Comparison of ENCODE assay signal across 26 mouse cellular contexts in the genomic region with DNA sequence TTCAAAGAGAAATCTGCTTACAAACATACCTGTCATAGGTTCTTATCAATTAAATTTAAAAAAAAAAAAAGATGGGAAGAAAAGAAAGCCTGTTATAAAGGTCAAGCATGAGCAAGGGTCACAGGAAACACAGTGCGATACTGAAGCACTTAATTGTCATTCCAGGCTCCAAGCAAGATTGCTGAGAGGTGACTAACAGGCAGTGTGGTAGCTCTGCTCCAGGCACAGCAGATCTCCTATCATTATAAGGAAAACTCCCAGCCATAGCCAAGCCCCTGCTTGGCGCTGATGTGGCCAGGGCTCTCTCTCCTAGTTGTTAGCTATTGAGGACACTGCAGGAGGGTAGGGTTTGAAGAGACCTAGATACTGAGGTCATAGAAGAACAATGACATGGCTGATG. TPM values are rescaled to one million over a fixed set of nuclear protein-coding genes. Genes with fewer than 3 reads are reported as not detected.
DNase-seq lines count a peak whose midpoint lies in the region; ATAC-seq and TF ChIP-seq lines count a peak whose summit lies in the region.
"Had no signal": no experiment of that assay in that cellular context is flagged by ENCODE, and none has a peak within 500 bp of the region (broad histone marks: within the 10 kb centered on the region; RNA-seq: fewer than 3 reads in every experiment).

No protein-coding gene starts in this region.

- H3K27ac ChIP-seq in heart, adult 2 months = peak overlapping the region; percentile 12; the same call in 1 of the 2 replicates
- peak overlapping the region; percentile 94 for H3K27ac ChIP-seq in liver, adult 2 months (replicated peaks; ENCODE audit: insufficient read depth, low read depth, low read length)
- no peak overlapping the region for H3K27ac ChIP-seq in liver, embryonic 11.5 days (ENCODE audit: low read depth, low read length)
- 0 out of 2 replicates have a peak overlapping the region, but pooled peaks have one; percentile 0 for H3K27ac ChIP-seq in brown adipose tissue, adult 24 weeks (replicated peaks; ENCODE audit: low read depth, low read length)
- no peak overlapping the region for H3K27ac ChIP-seq in stomach, postnatal 0 days (replicated peaks)
- H3K27ac ChIP-seq: embryonic facial prominence, embryonic 15.5 days; forebrain, embryonic 15.5 days; macrophage; neural tube, embryonic 13.5 days had no signal

- no peaks in the 10 kb centered on the region for H3K9me3 ChIP-seq in liver, embryonic 11.5 days (ENCODE audit: control insufficient read depth, low read length)
- H3K9me3 ChIP-seq in stomach, postnatal 0 days (ENCODE audit: control insufficient read depth, low read length) = no peaks in the 10 kb centered on the region
- H3K9me3 ChIP-seq: embryonic facial prominence, embryonic 15.5 days; forebrain, embryonic 15.5 days; neural tube, embryonic 13.5 days had no signal

- peaks cover 3% of the 10 kb centered on the region; the same call in 1 of the 2 replicates for H3K36me3 ChIP-seq in heart, adult 2 months (ENCODE audit: control insufficient read depth, insufficient read depth, low read length)
- no peaks in the 10 kb centered on the region for H3K36me3 ChIP-seq in liver, adult 2 months (ENCODE audit: control insufficient read depth, insufficient read depth, low read length)
- H3K36me3 ChIP-seq in liver, embryonic 11.5 days (ENCODE audit: control insufficient read depth, insufficient read depth, low read length) = no peaks in the 10 kb centered on the region
- H3K36me3 ChIP-seq in stomach, postnatal 0 days (ENCODE audit: control insufficient read depth, insufficient read depth, low read length) = no peaks in the 10 kb centered on the region
- H3K36me3 ChIP-seq: embryonic facial prominence, embryonic 15.5 days; forebrain, embryonic 15.5 days; neural tube, embryonic 13.5 days had no signal

- H3K79me2 ChIP-seq in heart, adult 2 months (replicated peaks; ENCODE audit: control insufficient read depth, insufficient read depth, low read length) = no peaks in the 10 kb centered on the region
- H3K79me2 ChIP-seq in liver, adult 2 months (ENCODE audit: control insufficient read depth, insufficient read depth, low read length) = peaks cover 12% of the 10 kb centered on the region; the same call in 1 of the 2 replicates

- no peak for ATAC-seq in liver, embryonic 11.5 days (replicated peaks; ENCODE audit: low FRiP score)
- ATAC-seq in stomach, postnatal 0 days (ENCODE audit: low FRiP score, low TSS enrichment) = peak; percentile 63; the same call in 1 of the 2 replicates
- ATAC-seq in erythroid progenitor cell, adult 5-6 weeks (replicated peaks; ENCODE audit: low FRiP score, poor library complexity, severe bottlenecking) = no peak
- ATAC-seq: CD4-positive, CD25-positive, alpha-beta regulatory T cell, adult 4 months; forebrain, embryonic 15.5 days; hindbrain, embryonic 16.5 days; midbrain, embryonic 16.5 days had no signal

- DNase-seq in heart, adult 2 months = no peak
- no peak for DNase-seq in heart, postnatal 14 days
- no peak for DNase-seq in liver, adult 2 months (ENCODE audit: extremely low read depth, low read depth, low spot score)
- no peak for DNase-seq in liver, embryonic 11.5 days (ENCODE audit: low spot score)
- DNase-seq in stomach, postnatal 0 days (ENCODE audit: low spot score) = no peak
- DNase-seq: cerebellum, adult 11 months; cerebellum, adult 9-11 months; kidney, adult 11 months; kidney, postnatal 4 days; thymus, adult 18-20 months; thymus, postnatal 4 days had no signal

- WGBS in heart, adult 2 months = 10% methylated on average over 2 of the region's 2 CpGs
- WGBS in liver, adult 2 months = 9% methylated on average over 2 of the region's 2 CpGs
- 65% methylated on average over 2 of the region's 2 CpGs for WGBS in liver, embryonic 11.5 days
- 61% methylated on average over 2 of the region's 2 CpGs for WGBS in stomach, postnatal 0 days

- intact Hi-C loops in heart, adult 2 months (cut with DNase I) = loop anchor here (5.0 kb wide), 1 partner anchor 40 kb away; a partner anchor contains a TSS
- intact Hi-C loops in heart, postnatal 14 days (cut with DNase I) = no loop called here

- no peak for TF ChIP-seq POLR2A in heart, adult 2 months (IDR thresholded peaks at IDR 0.05; ENCODE audit: insufficient read depth, low read depth, low read length)
- no peak for TF ChIP-seq POLR2A in liver, adult 2 months (IDR thresholded peaks at IDR 0.05; ENCODE audit: extremely low read depth, insufficient read depth, low read length)

- H3K27me3 ChIP-seq in heart, adult 2 months (ENCODE audit: control insufficient read depth, insufficient read depth, low read length) = no peaks in the 10 kb centered on the region
- no peaks in the 10 kb centered on the region for H3K27me3 ChIP-seq in liver, adult 2 months (ENCODE audit: control insufficient read depth, insufficient read depth, low read length)
- H3K27me3 ChIP-seq in liver, embryonic 11.5 days (replicated peaks; ENCODE audit: control insufficient read depth, insufficient read depth, low read length) = no peaks in the 10 kb centered on the region
- no peaks in the 10 kb centered on the region for H3K27me3 ChIP-seq in stomach, postnatal 0 days (ENCODE audit: control insufficient read depth, insufficient read depth, low read length)
- H3K27me3 ChIP-seq: embryonic facial prominence, embryonic 15.5 days; forebrain, embryonic 15.5 days; neural tube, embryonic 13.5 days had no signal

- no peak for TF ChIP-seq CTCF in heart, adult 2 months (IDR thresholded peaks at IDR 0.05)
- TF ChIP-seq CTCF in liver, adult 2 months (IDR thresholded peaks at IDR 0.05; ENCODE audit: low read depth, low read length) = no peak
- no peak for TF ChIP-seq CTCF in stomach, postnatal 0 days (IDR thresholded peaks at IDR 0.05; ENCODE audit: low read depth)

- H3K9ac ChIP-seq in heart, adult 2 months (ENCODE audit: low read depth, low read length) = no peak overlapping the region
- peak overlapping the region; percentile 73 for H3K9ac ChIP-seq in liver, adult 2 months (ENCODE audit: low read depth, low read length)
- no peak overlapping the region for H3K9ac ChIP-seq in liver, embryonic 11.5 days (ENCODE audit: low read depth, low read length)
- H3K9ac ChIP-seq in stomach, postnatal 0 days (ENCODE audit: low read length) = no peak overlapping the region
- H3K9ac ChIP-seq: embryonic facial prominence, embryonic 15.5 days; forebrain, embryonic 15.5 days; neural tube, embryonic 13.5 days had no signal

- H3K4me1 ChIP-seq in heart, adult 2 months (ENCODE audit: control insufficient read depth, insufficient read depth, low read length) = peaks cover 2% of the 10 kb centered on the region; the same call in 1 of the 2 replicates
- H3K4me1 ChIP-seq in liver, adult 2 months (ENCODE audit: control insufficient read depth, insufficient read depth, low read length) = peaks cover 5% of the 10 kb centered on the region; the same call in 1 of the 2 replicates
- H3K4me1 ChIP-seq in liver, embryonic 11.5 days (replicated peaks; ENCODE audit: control insufficient read depth, insufficient read depth, low read length) = no peaks in the 10 kb centered on the region
- H3K4me1 ChIP-seq in brown adipose tissue, adult 24 weeks (ENCODE audit: control insufficient read depth, insufficient read depth, insufficient read length, low read length) = 0 out of 2 replicates have a peak, but pooled peaks cover 2% of the 10 kb centered on the region
- no peaks in the 10 kb centered on the region for H3K4me1 ChIP-seq in stomach, postnatal 0 days (replicated peaks; ENCODE audit: control insufficient read depth, insufficient read depth)
- H3K4me1 ChIP-seq: embryonic facial prominence, embryonic 15.5 days; forebrain, embryonic 15.5 days; neural tube, embryonic 13.5 days had no signal

- H3K4me2 ChIP-seq in liver, embryonic 11.5 days = no peak overlapping the region
- no peak overlapping the region for H3K4me2 ChIP-seq in stomach, postnatal 0 days (replicated peaks; ENCODE audit: low read depth)
- H3K4me2 ChIP-seq: embryonic facial prominence, embryonic 15.5 days; forebrain, embryonic 15.5 days; neural tube, embryonic 13.5 days had no signal

- TF ChIP-seq EP300 in heart, adult 2 months (IDR thresholded peaks at IDR 0.05; ENCODE audit: insufficient read depth, low read depth, low read length) = no peak
- no peak for TF ChIP-seq EP300 in stomach, postnatal 0 days (optimal IDR thresholded peaks at IDR 0.05)

- H3K4me3 ChIP-seq in heart, adult 2 months = no peak overlapping the region
- peak overlapping the region; percentile 61 for H3K4me3 ChIP-seq in liver, adult 2 months (ENCODE audit: insufficient read depth, low read depth, low read length)
- H3K4me3 ChIP-seq in liver, embryonic 11.5 days (ENCODE audit: low read depth, low read length) = no peak overlapping the region
- no peak overlapping the region for H3K4me3 ChIP-seq in brown adipose tissue, adult 24 weeks (ENCODE audit: insufficient read depth, low read depth, low read length)
- no peak overlapping the region for H3K4me3 ChIP-seq in stomach, postnatal 0 days (ENCODE audit: low read depth, low read length)
- H3K4me3 ChIP-seq: embryonic facial prominence, embryonic 15.5 days; forebrain, embryonic 15.5 days; myocyte; neural tube, embryonic 13.5 days had no signal

RNA-seq across cellular contexts. Expression of a gene that starts 38.2 kb away (rescaled TPM):
- under 1 TPM; 0.14 to 0.16 TPM for total RNA-seq in heart, adult 2 months (2021)
- polyA plus RNA-seq in heart, adult 2 months (2012; rRNA removed) = 0.14 and 0.23 TPM in 2 replicates
- under 1 TPM in 1 of 2 experiments, not detected in 1; 0.29 TPM for total RNA-seq in heart, postnatal 14 days (2021)
- 144 and 193 TPM in 2 replicates for total RNA-seq in liver, adult 2 months (2014; rRNA removed)
- 99.2 and 131 TPM in 2 replicates for polyA plus RNA-seq in liver, adult 2 months (2012; rRNA removed)
- polyA plus RNA-seq in liver, embryonic 11.5 days (2014; fragmentation: Nextera tagmentation; extraction: Ambion mirVana) = 13.7 and 15.8 TPM in 2 replicates
- not detected in 2 replicates for polyA plus RNA-seq in brown adipose tissue, adult 24 weeks (2012; ENCODE audit: insufficient read depth, insufficient read length, missing spikeins)
- polyA plus RNA-seq in stomach, postnatal 0 days (2015; fragmentation: Nextera tagmentation; extraction: Ambion mirVana) = 12.9 and 13.2 TPM in 2 replicates
- not detected in 2 replicates for total RNA-seq in erythroid progenitor cell, adult 5-6 weeks (2015; ENCODE audit: low replicate concordance)
- total RNA-seq in erythroid progenitor cell, adult 5-6 weeks (2017; ENCODE audit: low replicate concordance) = not detected in 2 replicates
- total RNA-seq: common myeloid progenitor, adult 5-6 weeks; gastrocnemius, adult 8-10 months; granulocyte monocyte progenitor cell, adult 5-6 weeks; hematopoietic stem cell, adult 5-6 weeks; left cerebral cortex, postnatal 36 days had no signal
- polyA plus RNA-seq: CD4-positive, CD25-positive, alpha-beta regulatory T cell, adult 4 months; embryonic facial prominence, embryonic 15.5 days; macrophage; midbrain, embryonic 16.5 days had no signal

Comparison
In these comparisons a context has a peak if more than half of its experiments do, and no peak if none do; other contexts are left out.
1. H3K27ac ChIP-seq: peak in heart, adult 2 months (single experiment), liver, adult 2 months (single experiment) and brown adipose tissue, adult 24 weeks (single experiment); none in liver, embryonic 11.5 days (single experiment) and stomach, postnatal 0 days (single experiment).
2. RNA of a gene that starts 38.2 kb away (polyA plus RNA-seq): 99.2 to 131 TPM in liver, adult 2 months, 13.7 to 15.8 TPM in liver, embryonic 11.5 days and 12.9 to 13.2 TPM in stomach, postnatal 0 days; 0.14 to 0.23 TPM in heart, adult 2 months and not detected in brown adipose tissue, adult 24 weeks; every median in the first group is over 10 times any median in the second.